Mouse (Mus musculus): ENCODE measurements around the gene Lin52. TPM values are rescaled to one million over a fixed set of nuclear protein-coding genes. Genes with fewer than 3 reads are reported as not detected.

Gene Lin52
- polyA plus RNA-seq, 1 experiment from 2014 or later: 8.0 TPM

- peaks cover 55% of the 10 kb centered on the region for H3K27me3 ChIP-seq (replicated peaks; ENCODE audit: control insufficient read depth, insufficient read depth, low read length)
- no peaks in the 10 kb centered on the region for H3K9me3 ChIP-seq (ENCODE audit: control insufficient read depth)
- TF ChIP-seq CTCF (IDR thresholded peaks at IDR 0.05; ENCODE audit: low read depth): no peak
- H3K27ac ChIP-seq (ENCODE audit: low read depth, low read length): no peak overlapping the region
- WGBS: 56% methylated on average over 6 of the region's 6 CpGs
- no peak overlapping the region for H3K9ac ChIP-seq (ENCODE audit: low read depth, low read length)
- no peak overlapping the region for H3K4me2 ChIP-seq (replicated peaks; ENCODE audit: low read depth)
- H3K36me3 ChIP-seq (ENCODE audit: control insufficient read depth, insufficient read depth): no peaks in the 10 kb centered on the region
- H3K4me1 ChIP-seq (replicated peaks; ENCODE audit: control insufficient read depth, insufficient read depth, low read length): no peaks in the 10 kb centered on the region
- ATAC-seq: no peak
- no peak overlapping the region for H3K4me3 ChIP-seq (ENCODE audit: low read depth, low read length)
Measured at GRCm38 (mm10) chr12:84567576-84567975, 116.4 kb downstream of the Lin52 start.

GRCm38 (mm10) chr12:84569336-84569970 is 118.2 kb downstream of the Lin52 start, which contains the start of gene Vsx2:
Gene Vsx2 (plus strand): TSS chr12:84569762.
- no peak for ATAC-seq
- Histone ChIP-seq H3K9ac (ENCODE audit: low read depth, low read length) (no peak within 1 kb of the TSS), H3K4me2 (replicated peaks; ENCODE audit: low read depth) (no peak within 1 kb of the TSS), H3K36me3 (ENCODE audit: control insufficient read depth, insufficient read depth) (no peaks in the 10 kb centered on the region), H3K9me3 (ENCODE audit: control insufficient read depth) (no peaks in the 10 kb centered on the region), H3K27me3 (replicated peaks; ENCODE audit: control insufficient read depth, insufficient read depth, low read length) (peaks cover 67% of the 10 kb centered on the region), H3K4me3 (ENCODE audit: low read depth, low read length) (no peak within 1 kb of the TSS), H3K27ac (ENCODE audit: low read depth, low read length) (no peak within 1 kb of the TSS), H3K4me1 (replicated peaks; ENCODE audit: control insufficient read depth, insufficient read depth, low read length) (no peaks in the 10 kb centered on the region)
- no peak for TF ChIP-seq CTCF (IDR thresholded peaks at IDR 0.05; ENCODE audit: low read depth)
- 6% methylated on average over 25 of the region's 25 CpGs for WGBS

- H3K27ac ChIP-seq (ENCODE audit: low read depth, low read length): no peak overlapping the region
- no peak overlapping the region for H3K4me3 ChIP-seq (ENCODE audit: low read depth, low read length)
- no peak for ATAC-seq
- peaks cover 73% of the 10 kb centered on the region for H3K27me3 ChIP-seq (replicated peaks; ENCODE audit: control insufficient read depth, insufficient read depth, low read length)
- no peak for TF ChIP-seq CTCF (IDR thresholded peaks at IDR 0.05; ENCODE audit: low read depth)
- H3K4me1 ChIP-seq (replicated peaks; ENCODE audit: control insufficient read depth, insufficient read depth, low read length): no peaks in the 10 kb centered on the region
- H3K9me3 ChIP-seq (ENCODE audit: control insufficient read depth): no peaks in the 10 kb centered on the region
- no peak overlapping the region for H3K4me2 ChIP-seq (replicated peaks; ENCODE audit: low read depth)
- no peaks in the 10 kb centered on the region for H3K36me3 ChIP-seq (ENCODE audit: control insufficient read depth, insufficient read depth)
- H3K9ac ChIP-seq (ENCODE audit: low read depth, low read length): no peak overlapping the region
- WGBS: 3% methylated on average over 40 of the region's 40 CpGs
Measured at GRCm38 (mm10) chr12:84569976-84570693, 118.9 kb downstream of the Lin52 start.

- 2% methylated on average over 34 of the region's 34 CpGs for WGBS
- no peak overlapping the region for H3K4me3 ChIP-seq (ENCODE audit: low read depth, low read length)
- peaks cover 75% of the 10 kb centered on the region for H3K27me3 ChIP-seq (replicated peaks; ENCODE audit: control insufficient read depth, insufficient read depth, low read length)
- H3K4me2 ChIP-seq (replicated peaks; ENCODE audit: low read depth): no peak overlapping the region
- no peaks in the 10 kb centered on the region for H3K36me3 ChIP-seq (ENCODE audit: control insufficient read depth, insufficient read depth)
- H3K4me1 ChIP-seq (replicated peaks; ENCODE audit: control insufficient read depth, insufficient read depth, low read length): no peaks in the 10 kb centered on the region
- H3K27ac ChIP-seq (ENCODE audit: low read depth, low read length): no peak overlapping the region
- H3K9me3 ChIP-seq (ENCODE audit: control insufficient read depth): no peaks in the 10 kb centered on the region
- H3K9ac ChIP-seq (ENCODE audit: low read depth, low read length): no peak overlapping the region
- TF ChIP-seq CTCF (IDR thresholded peaks at IDR 0.05; ENCODE audit: low read depth): no peak
- no peak for ATAC-seq
Measured at GRCm38 (mm10) chr12:84570694-84571415, 119.6 kb downstream of the Lin52 start.

- ATAC-seq: no peak
- WGBS: 3% methylated on average over 43 of the region's 43 CpGs
- Histone ChIP-seq H3K4me3 (ENCODE audit: low read depth, low read length) (0 out of 2 replicates have a peak overlapping the region, but pooled peaks have one; percentile 3), H3K27me3 (replicated peaks; ENCODE audit: control insufficient read depth, insufficient read depth, low read length) (peaks cover 75% of the 10 kb centered on the region), H3K27ac (ENCODE audit: low read depth, low read length) (no peak overlapping the region), H3K4me2 (replicated peaks; ENCODE audit: low read depth) (no peak overlapping the region; the same call in 1 of the 2 replicates), H3K4me1 (replicated peaks; ENCODE audit: control insufficient read depth, insufficient read depth, low read length) (no peaks in the 10 kb centered on the region), H3K36me3 (ENCODE audit: control insufficient read depth, insufficient read depth) (no peaks in the 10 kb centered on the region), H3K9me3 (ENCODE audit: control insufficient read depth) (no peaks in the 10 kb centered on the region), H3K9ac (ENCODE audit: low read depth, low read length) (no peak overlapping the region)
- TF ChIP-seq CTCF (IDR thresholded peaks at IDR 0.05; ENCODE audit: low read depth): no peak
Measured at GRCm38 (mm10) chr12:84571466-84572340, 120.5 kb downstream of the Lin52 start.
